Mouse (Mus musculus): ENCODE measurements around the gene Gng8. TPM values are rescaled to one million over a fixed set of nuclear protein-coding genes. Genes with fewer than 3 reads are reported as not detected.

Gene Gng8
- polyA plus RNA-seq, 1 experiment from 2014 or later, result 0.13 TPM

GRCm38 (mm10) chr7:16906889-16907559 lies 15.4 kb downstream of the Gng8 start:
- Histone ChIP-seq H3K27me3 (peaks cover 37% of the 10 kb centered on the region), H3K9ac (no peak overlapping the region), H3K27ac (replicated peaks) (no peak overlapping the region), H3K4me2 (no peak overlapping the region), H3K9me3 (replicated peaks) (no peaks in the 10 kb centered on the region), H3K4me3 (replicated peaks) (no peak overlapping the region), H3K36me3 (replicated peaks) (no peaks in the 10 kb centered on the region), H3K4me1 (replicated peaks) (peaks cover 43% of the 10 kb centered on the region)
- WGBS (ENCODE audit: insufficient replicate concordance), result 80% methylated on average over 41 of the region's 41 CpGs
- ATAC-seq (ENCODE audit: insufficient read depth), result no peak

DNA sequence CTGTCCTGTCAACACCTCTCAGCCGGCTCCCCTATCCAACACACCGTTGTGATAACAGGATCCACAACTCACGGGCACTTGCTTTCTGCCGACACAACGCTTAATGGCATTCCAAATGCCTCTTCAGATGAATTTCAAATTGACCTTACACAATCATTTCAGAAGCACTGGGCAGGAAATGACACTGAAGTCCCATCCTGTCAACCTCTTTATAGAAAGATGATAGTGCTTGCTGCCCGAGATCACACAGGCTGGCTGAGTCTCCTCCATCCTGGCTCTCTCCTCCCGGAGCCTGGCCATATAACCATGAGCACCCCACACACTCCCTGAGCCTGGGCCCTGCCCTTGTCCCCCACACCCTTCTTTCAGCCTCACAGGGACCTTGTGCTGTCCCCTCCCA lies 16.3 kb downstream of the Gng8 start:
- Histone ChIP-seq H3K36me3 (replicated peaks) (no peaks in the 10 kb centered on the region), H3K4me3 (replicated peaks) (no peak overlapping the region), H3K4me2 (peak overlapping the region; percentile 35), H3K9ac (no peak overlapping the region), H3K9me3 (replicated peaks) (no peaks in the 10 kb centered on the region), H3K4me1 (replicated peaks) (peaks cover 39% of the 10 kb centered on the region), H3K27ac (replicated peaks) (no peak overlapping the region), H3K27me3 (peaks cover 37% of the 10 kb centered on the region)
- 37% methylated on average over 7 of the region's 7 CpGs for WGBS (ENCODE audit: insufficient replicate concordance)
- no peak for ATAC-seq (ENCODE audit: insufficient read depth)

DNA sequence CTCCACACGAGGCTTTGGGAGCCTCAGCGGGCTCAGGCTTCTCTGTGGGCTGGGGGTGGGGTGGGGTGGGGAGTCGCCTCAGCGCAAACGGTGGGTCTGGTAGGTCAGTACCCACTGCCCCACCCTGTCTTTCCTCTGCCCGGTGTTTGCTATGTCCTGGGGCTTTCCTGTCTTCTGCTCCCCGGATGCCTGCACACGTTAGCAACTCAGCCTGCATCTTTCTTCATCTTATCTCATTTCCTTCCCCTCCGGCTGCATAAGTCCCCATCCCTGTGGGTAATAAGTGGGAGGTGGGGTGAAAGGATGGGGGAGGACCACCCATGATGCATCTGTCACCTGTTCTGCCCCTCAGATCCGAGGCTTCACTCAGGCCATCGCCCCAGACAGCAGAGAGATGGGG lies 16.8 kb downstream of the Gng8 start:
- H3K9ac ChIP-seq, result no peak overlapping the region
- H3K36me3 ChIP-seq (replicated peaks), result no peaks in the 10 kb centered on the region
- WGBS (ENCODE audit: insufficient replicate concordance), result 12% methylated on average over 11 of the region's 11 CpGs
- H3K4me2 ChIP-seq, result peak overlapping the region; percentile 35
- H3K4me1 ChIP-seq (replicated peaks), result peaks cover 37% of the 10 kb centered on the region
- no peak for ATAC-seq (ENCODE audit: insufficient read depth)
- no peak overlapping the region for H3K4me3 ChIP-seq (replicated peaks)
- no peaks in the 10 kb centered on the region for H3K9me3 ChIP-seq (replicated peaks)
- peaks cover 37% of the 10 kb centered on the region for H3K27me3 ChIP-seq
- no peak overlapping the region for H3K27ac ChIP-seq (replicated peaks)

DNA sequence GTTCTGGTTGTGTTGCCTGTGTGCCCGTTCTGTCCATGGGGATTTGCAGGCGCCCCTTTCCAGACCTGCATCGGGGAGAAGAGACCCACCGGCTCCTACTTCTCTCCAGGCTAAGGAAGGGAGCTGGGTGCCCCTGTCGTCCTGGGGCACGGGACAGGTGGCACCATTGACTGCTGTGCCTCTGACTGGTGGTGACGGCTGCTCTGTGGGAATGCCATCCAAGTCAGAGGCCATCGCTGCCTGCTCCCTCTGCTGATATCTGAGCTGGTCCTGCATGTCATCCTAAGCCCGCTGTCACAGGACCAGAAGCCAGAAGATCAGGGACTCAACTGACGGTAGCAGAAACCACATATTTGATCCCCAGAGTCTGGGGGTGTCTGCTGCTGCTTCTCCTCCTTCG lies 17.3 kb downstream of the Gng8 start:
- H3K4me1 ChIP-seq (replicated peaks), result peaks cover 33% of the 10 kb centered on the region
- no peak overlapping the region for H3K4me3 ChIP-seq (replicated peaks)
- no peak overlapping the region for H3K4me2 ChIP-seq
- no peaks in the 10 kb centered on the region for H3K36me3 ChIP-seq (replicated peaks)
- 47% methylated on average over 11 of the region's 11 CpGs for WGBS (ENCODE audit: insufficient replicate concordance)
- no peak overlapping the region for H3K9ac ChIP-seq
- H3K9me3 ChIP-seq (replicated peaks), result no peaks in the 10 kb centered on the region
- ATAC-seq (ENCODE audit: insufficient read depth), result no peak
- H3K27ac ChIP-seq (replicated peaks), result no peak overlapping the region
- H3K27me3 ChIP-seq, result peaks cover 37% of the 10 kb centered on the region

GRCm38 (mm10) chr7:16909909-16910308 lies 18.3 kb downstream of the Gng8 start:
- Histone ChIP-seq H3K4me3 (replicated peaks) (no peak overlapping the region), H3K27me3 (peaks cover 37% of the 10 kb centered on the region), H3K27ac (replicated peaks) (no peak overlapping the region), H3K4me1 (replicated peaks) (peaks cover 29% of the 10 kb centered on the region), H3K9ac (no peak overlapping the region), H3K36me3 (replicated peaks) (peaks cover 6% of the 10 kb centered on the region), H3K4me2 (no peak overlapping the region), H3K9me3 (replicated peaks) (no peaks in the 10 kb centered on the region)
- no peak for ATAC-seq (ENCODE audit: insufficient read depth)
- 16% methylated on average over 10 of the region's 10 CpGs for WGBS (ENCODE audit: insufficient replicate concordance)

GRCm38 (mm10) chr7:16911904-16912303 lies 20.3 kb downstream of the Gng8 start:
- peaks cover 15% of the 10 kb centered on the region for H3K4me1 ChIP-seq (replicated peaks)
- no peak overlapping the region for H3K27ac ChIP-seq (replicated peaks)
- peaks cover 25% of the 10 kb centered on the region for H3K36me3 ChIP-seq (replicated peaks)
- no peak for ATAC-seq (ENCODE audit: insufficient read depth)
- H3K9me3 ChIP-seq (replicated peaks), result no peaks in the 10 kb centered on the region
- no peak overlapping the region for H3K4me3 ChIP-seq (replicated peaks)
- WGBS (ENCODE audit: insufficient replicate concordance), result 74% methylated on average over 3 of the region's 3 CpGs
- H3K27me3 ChIP-seq, result peaks cover 31% of the 10 kb centered on the region
- H3K9ac ChIP-seq, result no peak overlapping the region
- H3K4me2 ChIP-seq, result no peak overlapping the region

DNA sequence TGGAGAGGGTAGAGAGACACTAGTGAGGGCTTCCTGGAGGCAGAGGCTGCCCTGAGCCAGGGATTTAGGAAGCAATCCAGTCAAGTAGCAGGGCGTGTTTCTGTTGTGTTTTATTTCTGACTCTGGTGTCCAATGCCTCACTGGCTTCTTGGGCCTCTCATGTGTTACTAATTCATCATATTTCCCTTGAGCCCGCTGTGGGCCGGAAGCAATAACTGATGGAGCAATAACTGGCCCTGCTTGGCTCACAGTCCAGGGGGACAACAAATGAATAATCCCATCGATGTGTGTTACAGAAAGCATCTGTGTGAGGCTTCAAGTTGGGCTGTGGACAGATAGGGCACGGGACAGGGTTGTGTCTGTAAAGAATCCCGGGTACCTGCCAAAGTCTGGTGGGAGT lies 20.8 kb downstream of the Gng8 start:
- Histone ChIP-seq H3K9me3 (replicated peaks) (no peaks in the 10 kb centered on the region), H3K4me2 (no peak overlapping the region), H3K4me1 (replicated peaks) (peaks cover 13% of the 10 kb centered on the region), H3K9ac (no peak overlapping the region), H3K27ac (replicated peaks) (no peak overlapping the region), H3K27me3 (peaks cover 27% of the 10 kb centered on the region), H3K4me3 (replicated peaks) (no peak overlapping the region), H3K36me3 (replicated peaks) (peaks cover 30% of the 10 kb centered on the region)
- 70% methylated on average over 6 of the region's 6 CpGs for WGBS (ENCODE audit: insufficient replicate concordance)
- ATAC-seq (ENCODE audit: insufficient read depth), result no peak

DNA sequence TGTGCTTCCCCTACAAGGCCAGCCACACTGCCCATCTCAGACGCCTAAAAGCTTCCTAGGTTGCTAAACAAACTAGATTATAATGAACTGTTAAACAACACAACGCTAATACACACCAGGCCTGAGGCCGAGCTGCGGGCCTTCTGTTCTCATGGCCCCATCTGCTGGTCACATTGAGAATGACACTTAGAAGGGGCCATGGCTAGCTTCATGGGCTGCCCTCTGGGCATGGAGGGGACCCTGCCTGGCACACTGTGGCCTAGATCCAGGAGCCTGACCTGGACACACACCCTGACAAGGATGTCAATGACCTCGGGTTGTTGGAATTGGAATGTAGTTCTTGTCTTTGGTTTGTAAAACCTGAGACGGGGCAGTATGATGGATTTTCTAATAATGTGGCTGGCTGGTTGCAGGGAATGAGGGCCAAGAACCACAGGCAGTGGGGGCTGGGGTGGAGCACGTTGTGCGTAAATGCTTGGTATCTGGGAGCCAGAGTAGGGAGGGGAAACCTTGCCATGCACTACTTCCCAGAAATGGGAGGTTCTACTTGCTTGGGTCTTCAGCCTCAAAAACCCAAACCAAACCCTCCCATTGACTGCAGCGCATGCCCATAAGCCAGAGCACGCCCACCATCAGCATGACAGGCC lies 22.3 kb downstream of the Gng8 start:
- Histone ChIP-seq H3K4me1 (replicated peaks) (peaks cover 10% of the 10 kb centered on the region), H3K9ac (no peak overlapping the region), H3K4me3 (replicated peaks) (no peak overlapping the region), H3K4me2 (no peak overlapping the region), H3K9me3 (replicated peaks) (no peaks in the 10 kb centered on the region), H3K27ac (replicated peaks) (no peak overlapping the region), H3K27me3 (peaks cover 11% of the 10 kb centered on the region), H3K36me3 (replicated peaks) (peaks cover 45% of the 10 kb centered on the region)
- 28% methylated on average over 10 of the region's 10 CpGs for WGBS (ENCODE audit: insufficient replicate concordance)
- ATAC-seq (ENCODE audit: insufficient read depth), result peak; percentile 36; the same call in 1 of the 2 replicates

DNA sequence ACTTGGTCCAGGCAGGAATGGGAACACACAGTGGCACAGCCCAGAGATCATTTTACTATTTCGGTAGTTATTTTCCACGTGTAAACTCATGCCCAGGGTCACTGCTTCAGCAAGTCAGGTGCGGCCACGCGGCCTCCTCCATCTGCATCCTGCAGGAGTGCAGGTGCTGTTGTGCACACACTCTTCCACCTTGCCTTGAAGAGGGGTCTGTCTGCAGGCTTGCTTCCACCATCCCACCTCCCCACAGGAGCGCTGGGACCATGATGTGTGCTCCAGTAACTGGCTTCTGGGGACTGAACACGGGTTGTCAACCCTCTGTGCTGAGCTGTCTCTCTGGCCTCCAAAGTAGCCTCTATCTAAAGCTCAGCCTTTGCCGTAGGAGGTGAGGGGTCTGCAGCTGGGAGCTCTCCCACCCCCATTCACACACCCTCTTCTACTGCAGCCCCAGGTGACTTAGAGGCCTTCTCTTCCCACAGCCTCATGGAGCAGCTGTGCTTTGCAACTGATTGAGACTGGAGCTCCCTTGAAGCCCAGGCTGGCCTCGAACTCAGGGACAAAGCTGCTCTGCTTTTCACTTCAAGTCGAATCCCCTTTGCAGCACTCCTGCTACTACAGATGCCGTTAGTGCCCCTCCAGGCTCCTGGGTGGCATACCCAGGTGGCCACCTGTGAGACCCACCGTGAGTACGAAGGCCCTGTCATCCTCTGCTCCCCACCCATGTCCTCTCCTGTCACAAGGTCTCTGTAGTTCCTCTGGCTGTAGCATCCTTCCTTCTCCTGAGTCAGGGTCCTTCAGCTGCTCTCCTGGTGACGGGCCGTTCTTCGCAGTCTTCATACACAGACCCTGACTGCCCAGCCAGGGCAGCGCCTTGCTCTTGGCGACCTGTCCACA lies 23.1 kb downstream of the Gng8 start:
- 80% methylated on average over 18 of the region's 18 CpGs for WGBS (ENCODE audit: insufficient replicate concordance)
- H3K4me3 ChIP-seq (replicated peaks), result no peak overlapping the region
- no peak for ATAC-seq (ENCODE audit: insufficient read depth)
- H3K4me2 ChIP-seq, result no peak overlapping the region
- H3K36me3 ChIP-seq (replicated peaks), result peaks cover 53% of the 10 kb centered on the region
- no peak overlapping the region for H3K9ac ChIP-seq
- peaks cover 3% of the 10 kb centered on the region for H3K27me3 ChIP-seq
- H3K4me1 ChIP-seq (replicated peaks), result peaks cover 17% of the 10 kb centered on the region
- no peaks in the 10 kb centered on the region for H3K9me3 ChIP-seq (replicated peaks)
- no peak overlapping the region for H3K27ac ChIP-seq (replicated peaks)

DNA sequence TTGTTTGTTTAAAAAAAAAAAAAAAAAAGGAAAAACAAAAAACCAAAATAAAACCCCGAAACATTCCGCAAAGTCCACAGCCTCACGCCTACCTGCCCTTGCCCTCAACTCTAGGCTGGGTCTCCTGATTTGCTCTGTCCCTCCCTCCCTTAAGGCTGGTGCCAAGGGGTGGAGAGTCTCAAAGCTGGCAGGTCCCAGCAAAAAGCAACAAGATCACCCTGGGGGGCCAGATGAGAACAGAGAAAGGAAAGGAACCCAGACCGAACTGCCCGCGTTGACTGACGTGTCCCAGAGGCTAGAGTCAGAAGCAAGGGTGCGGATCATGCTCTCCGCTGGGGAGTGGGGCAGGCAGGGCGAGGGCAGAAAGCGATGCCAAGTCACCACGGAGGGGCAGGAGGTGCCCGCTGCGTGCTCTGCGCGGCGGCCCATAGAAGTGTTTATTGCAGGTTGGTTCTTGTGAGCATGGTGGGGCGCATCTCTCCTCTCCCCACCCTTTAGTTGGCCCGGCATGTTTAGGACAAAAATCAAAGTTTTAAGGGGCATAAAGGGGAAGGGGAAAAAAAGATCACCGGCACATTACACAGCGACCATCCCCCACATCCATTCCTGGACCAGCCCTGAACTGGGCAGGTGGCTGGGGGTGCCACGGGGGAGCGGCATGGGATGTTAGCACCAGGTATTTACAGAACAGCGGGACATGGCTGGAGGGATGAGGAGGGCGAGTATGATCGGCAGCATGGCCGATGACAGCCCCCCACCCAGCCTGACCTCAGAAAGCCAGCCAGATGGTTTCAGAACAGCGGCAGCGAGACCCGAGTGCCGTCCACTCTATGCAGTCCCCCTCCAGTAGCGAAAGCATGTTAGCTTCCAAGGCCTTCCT lies 24.1 kb downstream of the Gng8 start:
- WGBS (ENCODE audit: insufficient replicate concordance), result 89% methylated on average over 32 of the region's 32 CpGs
- H3K36me3 ChIP-seq (replicated peaks), result peaks cover 53% of the 10 kb centered on the region
- no peak overlapping the region for H3K27ac ChIP-seq (replicated peaks)
- ATAC-seq (ENCODE audit: insufficient read depth), result no peak
- no peaks in the 10 kb centered on the region for H3K9me3 ChIP-seq (replicated peaks)
- no peak overlapping the region for H3K4me2 ChIP-seq
- peaks cover 27% of the 10 kb centered on the region for H3K4me1 ChIP-seq (replicated peaks)
- no peak overlapping the region for H3K9ac ChIP-seq
- H3K27me3 ChIP-seq, result no peaks in the 10 kb centered on the region
- H3K4me3 ChIP-seq (replicated peaks), result no peak overlapping the region

Data from liver, embryonic 15.5 days (tissue).